Mouse (Mus musculus): ENCODE measurements around the gene Gpr4. TPM values are rescaled to one million over a fixed set of nuclear protein-coding genes. Genes with fewer than 3 reads are reported as not detected.
A peak's percentile ranks its signal among the peaks of the same experiment; 100 is the strongest.

Gpr4 gene
- polyA plus RNA-seq, 1 experiment from 2014 or later: 2.6 TPM

DNA sequence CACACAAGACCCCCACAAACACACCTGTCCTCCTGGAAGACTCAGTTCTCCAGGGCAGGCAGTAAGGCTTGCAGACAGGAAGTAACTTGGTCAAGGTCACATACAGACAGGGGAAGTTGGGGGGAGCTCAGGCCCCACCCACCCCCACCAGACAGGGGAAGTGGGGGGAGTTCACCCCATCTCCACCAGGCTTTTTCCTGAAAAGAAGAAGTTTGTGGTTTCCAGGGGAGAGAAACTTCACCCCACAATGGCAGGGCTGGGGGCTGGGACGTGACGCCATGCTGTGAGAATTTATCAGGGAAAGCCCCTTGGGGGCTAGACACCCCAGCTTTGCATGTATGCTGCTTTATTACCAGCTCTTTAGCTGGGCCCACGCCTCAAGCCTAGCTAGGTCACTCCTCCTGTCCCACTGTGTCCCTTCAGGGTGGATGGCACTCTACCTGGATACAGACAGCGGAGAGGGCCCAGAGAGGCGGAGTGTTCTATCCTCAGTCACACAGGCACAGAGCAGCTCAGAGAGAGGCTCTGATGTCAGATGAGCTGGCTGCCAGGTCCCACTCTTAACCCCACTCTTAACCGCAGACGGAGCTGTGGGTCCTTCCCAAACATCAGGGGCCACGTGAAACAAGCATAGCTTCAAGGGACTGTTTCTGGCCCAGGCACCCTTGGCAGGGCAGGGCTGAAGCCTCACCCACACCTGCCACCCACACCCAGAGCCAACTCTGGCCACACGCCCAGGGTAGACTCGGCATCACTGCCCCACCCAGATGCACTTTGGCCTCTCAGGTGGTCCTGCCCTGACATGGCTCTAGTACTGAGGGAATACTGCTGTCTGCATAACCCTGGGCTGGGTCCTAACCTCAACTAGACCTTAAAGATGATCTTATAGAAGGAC, 53.8 kb downstream of the Gpr4 start:
- no peak overlapping the region for H3K27ac ChIP-seq (ENCODE audit: low read depth, low read length)
- WGBS: 83% methylated on average over 10 of the region's 10 CpGs
- DNase-seq (ENCODE audit: low spot score) (no peak), ATAC-seq (ENCODE audit: low FRiP score) (no peak)
- no peaks in the 10 kb centered on the region for H3K27me3 ChIP-seq (ENCODE audit: control insufficient read depth, insufficient read depth, low read length)
- no peaks in the 10 kb centered on the region; the same call in 1 of the 2 replicates for H3K36me3 ChIP-seq (ENCODE audit: control insufficient read depth, insufficient read depth, low read length)
- H3K4me1 ChIP-seq (replicated peaks; ENCODE audit: control insufficient read depth, insufficient read depth, low read length): peaks cover 11% of the 10 kb centered on the region
- H3K4me2 ChIP-seq (replicated peaks; ENCODE audit: low read depth, low read length): no peak overlapping the region
- H3K9me3 ChIP-seq (ENCODE audit: control insufficient read depth, low read length): no peaks in the 10 kb centered on the region
- no peak overlapping the region for H3K9ac ChIP-seq (ENCODE audit: low read depth, low read length)
- no peak overlapping the region for H3K4me3 ChIP-seq (ENCODE audit: low read depth, low read length)

DNA sequence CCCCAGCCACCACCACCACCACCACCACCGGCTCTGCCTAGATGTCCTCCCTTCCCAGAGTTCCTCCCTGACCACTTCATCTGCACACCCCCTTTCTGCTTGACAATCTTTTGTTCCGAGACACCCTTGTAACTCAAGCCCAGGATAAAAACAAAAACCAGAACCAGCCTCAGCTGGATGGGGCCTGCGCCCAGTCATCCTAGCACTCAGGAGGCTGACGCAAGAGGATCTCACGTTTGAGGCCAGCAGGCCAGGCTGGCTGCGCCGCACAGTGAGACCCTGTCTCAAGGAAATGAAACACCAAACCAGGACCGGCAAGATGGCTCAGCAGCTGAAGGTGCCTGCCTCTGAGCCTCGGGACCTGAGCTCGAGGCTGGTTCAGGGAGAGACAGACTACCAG, 54.7 kb downstream of the Gpr4 start:
- Histone ChIP-seq H3K4me1 (replicated peaks; ENCODE audit: control insufficient read depth, insufficient read depth, low read length) (peaks cover 11% of the 10 kb centered on the region), H3K27ac (ENCODE audit: low read depth, low read length) (no peak overlapping the region), H3K4me3 (ENCODE audit: low read depth, low read length) (no peak overlapping the region), H3K9ac (ENCODE audit: low read depth, low read length) (no peak overlapping the region), H3K36me3 (ENCODE audit: control insufficient read depth, insufficient read depth, low read length) (no peaks in the 10 kb centered on the region; the same call in 1 of the 2 replicates), H3K9me3 (ENCODE audit: control insufficient read depth, low read length) (no peaks in the 10 kb centered on the region), H3K27me3 (ENCODE audit: control insufficient read depth, insufficient read depth, low read length) (no peaks in the 10 kb centered on the region), H3K4me2 (replicated peaks; ENCODE audit: low read depth, low read length) (no peak overlapping the region)
- ATAC-seq (ENCODE audit: low FRiP score): no peak
- no peak for DNase-seq (ENCODE audit: low spot score)
- 70% methylated on average over 10 of the region's 10 CpGs for WGBS

DNA sequence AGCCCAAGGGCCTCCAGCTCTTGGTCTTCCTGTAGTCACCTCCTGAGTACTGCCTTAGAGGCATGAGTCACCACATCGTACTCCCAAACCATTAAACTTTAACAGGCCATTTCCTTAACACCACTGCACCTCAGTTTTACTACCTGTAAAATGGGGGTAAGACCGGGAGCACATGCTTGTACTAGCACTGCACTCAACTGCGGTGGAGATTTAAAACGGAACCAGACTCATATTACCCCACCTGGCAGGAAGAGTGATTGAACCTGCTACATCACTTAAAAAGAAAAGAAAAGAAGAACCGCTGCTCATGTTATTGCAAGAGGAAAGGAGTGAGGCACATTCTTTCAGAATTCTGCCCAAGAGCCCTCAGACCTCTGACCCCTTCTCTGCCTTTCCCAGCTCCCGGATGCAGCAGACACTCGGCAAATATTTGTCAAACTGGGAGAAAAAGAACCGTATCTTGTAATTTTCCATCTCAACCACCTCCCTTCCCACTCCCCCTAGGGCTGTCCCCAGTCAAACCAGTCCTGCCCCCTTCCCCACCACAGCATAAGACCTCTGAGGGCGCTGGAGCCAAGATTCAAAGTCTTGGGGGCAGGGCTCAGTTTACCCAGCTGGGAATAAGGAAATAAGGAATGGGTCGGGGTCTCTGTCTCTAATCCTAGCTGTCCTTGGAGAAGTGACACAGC, 56.8 kb downstream of the Gpr4 start:
- H3K27ac ChIP-seq (ENCODE audit: low read depth, low read length): peak overlapping the region; percentile 24; the same call in 1 of the 2 replicates
- peak overlapping the region; percentile 97 for H3K4me2 ChIP-seq (replicated peaks; ENCODE audit: low read depth, low read length)
- peak overlapping the region; percentile 87; the same call in 1 of the 2 replicates for H3K9ac ChIP-seq (ENCODE audit: low read depth, low read length)
- no peaks in the 10 kb centered on the region for H3K36me3 ChIP-seq (ENCODE audit: control insufficient read depth, insufficient read depth, low read length)
- DNase-seq (ENCODE audit: low spot score): no peak
- peak overlapping the region; percentile 99 for H3K4me3 ChIP-seq (ENCODE audit: low read depth, low read length)
- no peak for ATAC-seq (ENCODE audit: low FRiP score)
- WGBS: 47% methylated on average over 10 of the region's 10 CpGs
- peaks cover 11% of the 10 kb centered on the region for H3K4me1 ChIP-seq (replicated peaks; ENCODE audit: control insufficient read depth, insufficient read depth, low read length)
- H3K27me3 ChIP-seq (ENCODE audit: control insufficient read depth, insufficient read depth, low read length): no peaks in the 10 kb centered on the region
- no peaks in the 10 kb centered on the region for H3K9me3 ChIP-seq (ENCODE audit: control insufficient read depth, low read length)

DNA sequence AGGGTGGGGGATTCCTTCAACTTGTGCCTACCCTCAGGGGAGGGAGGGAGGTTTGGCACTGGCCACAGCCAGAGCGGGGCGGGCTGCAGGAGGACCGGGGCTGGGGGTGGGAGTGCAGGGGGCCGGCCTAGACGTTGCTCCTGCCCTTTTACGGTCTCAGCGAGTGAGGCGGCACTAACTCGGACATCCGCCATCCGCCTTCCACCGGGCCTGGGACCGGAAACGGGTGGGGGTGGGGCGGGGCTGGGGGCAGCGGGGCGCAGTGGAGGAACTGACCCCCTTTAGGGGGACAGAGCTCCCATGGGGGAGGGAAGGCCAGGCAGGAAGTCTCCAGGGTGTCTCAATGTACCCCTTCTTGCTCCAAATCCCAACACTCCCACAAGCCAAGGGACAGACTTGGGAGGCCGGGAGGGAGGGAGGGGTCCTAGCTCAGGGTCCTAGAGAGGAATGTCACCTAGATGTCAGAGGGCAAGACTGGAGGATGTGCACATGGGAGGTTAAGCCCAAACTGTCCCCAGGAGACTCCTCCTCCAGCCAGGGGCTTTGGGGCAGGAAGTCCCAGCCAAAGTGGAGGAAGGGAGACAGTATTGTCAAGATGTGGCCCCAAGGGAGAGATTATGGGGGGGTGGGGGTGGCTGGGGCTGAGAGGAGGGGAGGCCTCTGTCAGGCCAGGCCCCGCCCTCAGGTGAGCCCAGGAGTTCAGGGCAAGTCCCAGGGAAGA, 57.5 kb downstream of the Gpr4 start:
- WGBS: 1% methylated on average over 19 of the region's 19 CpGs
- Histone ChIP-seq H3K4me3 (ENCODE audit: low read depth, low read length) (peak overlapping the region; percentile 99), H3K9me3 (ENCODE audit: control insufficient read depth, low read length) (no peaks in the 10 kb centered on the region), H3K36me3 (ENCODE audit: control insufficient read depth, insufficient read depth, low read length) (no peaks in the 10 kb centered on the region), H3K9ac (ENCODE audit: low read depth, low read length) (peak overlapping the region; percentile 87), H3K27me3 (ENCODE audit: control insufficient read depth, insufficient read depth, low read length) (no peaks in the 10 kb centered on the region), H3K4me2 (replicated peaks; ENCODE audit: low read depth, low read length) (peak overlapping the region; percentile 97), H3K4me1 (replicated peaks; ENCODE audit: control insufficient read depth, insufficient read depth, low read length) (peaks cover 11% of the 10 kb centered on the region), H3K27ac (ENCODE audit: low read depth, low read length) (peak overlapping the region; percentile 60; the same call in 1 of the 2 replicates)
- DNase-seq (ENCODE audit: low spot score): peak; percentile 47
- 0 out of 2 replicates have a peak, but pooled peaks have one; percentile 11 for ATAC-seq (ENCODE audit: low FRiP score)

DNA sequence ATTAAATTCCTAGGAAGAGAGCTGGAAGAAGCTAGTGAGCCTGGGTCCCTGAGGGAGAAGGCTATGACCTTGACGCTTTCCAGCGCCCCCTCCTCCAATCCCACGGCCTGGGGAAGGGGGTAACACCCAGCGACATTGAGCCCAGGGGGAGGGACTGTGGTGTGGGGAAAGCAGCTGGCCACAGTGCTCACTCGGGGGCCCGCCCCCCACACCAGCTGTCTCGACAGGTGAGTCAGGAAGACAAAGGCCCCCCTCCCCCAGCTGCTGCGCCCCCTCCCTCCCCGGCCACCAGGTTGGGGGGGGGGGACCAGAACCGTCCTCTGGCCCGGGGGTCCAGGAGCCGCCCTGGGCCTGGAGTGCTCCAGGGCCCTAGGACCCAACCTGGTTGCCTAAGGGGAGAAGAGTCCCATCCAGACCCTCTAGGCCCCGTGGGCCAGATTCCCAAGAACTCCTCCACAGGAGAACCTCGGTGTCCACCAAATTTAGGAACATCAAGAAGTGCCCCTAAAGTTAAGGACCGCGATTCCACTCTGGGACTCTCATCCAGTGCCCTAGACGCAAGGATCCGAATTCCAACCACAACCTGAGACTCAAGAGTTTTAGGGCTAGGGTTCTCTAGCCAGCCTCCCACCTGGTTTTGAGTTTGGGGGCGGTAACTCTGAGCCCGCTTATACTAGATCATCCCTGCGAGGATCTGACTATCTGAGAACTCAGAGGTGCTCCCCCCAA, 58.3 kb downstream of the Gpr4 start:
- peaks cover 11% of the 10 kb centered on the region for H3K4me1 ChIP-seq (replicated peaks; ENCODE audit: control insufficient read depth, insufficient read depth, low read length)
- 0% methylated on average over 16 of the region's 21 CpGs for WGBS
- peak overlapping the region; percentile 30; the same call in 1 of the 2 replicates for H3K27ac ChIP-seq (ENCODE audit: low read depth, low read length)
- ATAC-seq (ENCODE audit: low FRiP score): no peak
- peak overlapping the region; percentile 87 for H3K9ac ChIP-seq (ENCODE audit: low read depth, low read length)
- H3K36me3 ChIP-seq (ENCODE audit: control insufficient read depth, insufficient read depth, low read length): no peaks in the 10 kb centered on the region
- H3K27me3 ChIP-seq (ENCODE audit: control insufficient read depth, insufficient read depth, low read length): no peaks in the 10 kb centered on the region
- H3K4me3 ChIP-seq (ENCODE audit: low read depth, low read length): peak overlapping the region; percentile 99
- peak; percentile 44 for DNase-seq (ENCODE audit: low spot score)
- peak overlapping the region; percentile 97 for H3K4me2 ChIP-seq (replicated peaks; ENCODE audit: low read depth, low read length)
- no peaks in the 10 kb centered on the region for H3K9me3 ChIP-seq (ENCODE audit: control insufficient read depth, low read length)

DNA sequence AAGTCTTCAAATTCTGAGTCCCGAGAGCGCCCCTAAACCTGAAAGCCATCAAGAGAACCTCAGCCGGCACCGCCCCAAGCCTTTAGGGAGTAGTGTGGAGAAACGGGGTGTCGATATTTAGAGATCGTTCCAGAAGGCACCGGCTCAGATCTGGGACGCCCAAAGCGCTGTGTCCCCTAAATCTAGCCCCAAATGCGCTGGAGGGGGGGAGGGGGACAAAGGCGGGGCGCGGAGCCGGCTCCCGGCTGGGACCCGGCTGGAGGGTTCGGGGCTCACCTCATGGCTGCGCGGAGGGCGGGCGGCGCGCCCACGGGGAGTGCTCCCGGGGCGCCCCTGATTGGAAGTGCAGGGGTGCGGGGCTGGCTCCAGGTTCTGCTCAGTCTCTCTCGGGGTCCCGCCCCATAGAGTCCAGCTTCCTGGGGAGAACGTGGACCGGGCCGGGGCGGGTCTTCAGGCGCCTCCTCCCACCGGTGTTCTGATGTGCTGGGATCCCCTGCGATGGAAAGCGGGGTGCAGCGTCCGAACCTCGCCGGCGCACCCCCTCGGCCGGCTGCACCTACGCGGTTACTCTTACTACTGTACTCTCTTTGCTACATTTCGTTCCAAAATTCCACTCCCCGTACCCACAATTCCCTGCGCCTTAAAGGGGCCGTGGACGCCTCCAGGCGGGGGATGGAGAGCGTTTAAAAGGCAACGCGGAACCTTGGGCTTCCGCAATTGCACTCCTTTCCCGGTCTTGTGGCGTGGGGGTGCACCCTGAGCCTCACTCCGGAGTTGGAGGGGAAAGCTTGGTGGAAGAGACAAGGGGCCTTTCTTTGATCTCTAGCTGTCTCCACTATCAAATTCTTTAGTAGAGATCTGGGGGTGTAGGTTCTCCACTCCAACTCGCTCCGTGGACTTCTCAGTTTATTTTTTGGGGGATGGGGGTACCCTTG, 59.2 kb downstream of the Gpr4 start, which contains the start of gene Vasp:
TSS of gene Vasp (minus strand) at position 580 of the 935 bp plus-strand sequence.
- H3K9me3 ChIP-seq (ENCODE audit: control insufficient read depth, low read length): no peaks in the 10 kb centered on the region
- under 1% methylated on average over 62 of the region's 62 CpGs for WGBS
- H3K36me3 ChIP-seq (ENCODE audit: control insufficient read depth, insufficient read depth, low read length): no peaks in the 10 kb centered on the region
- H3K27ac ChIP-seq (ENCODE audit: low read depth, low read length): peak within 1 kb of the TSS; percentile 55
- peak within 1 kb of the TSS; percentile 87 for H3K9ac ChIP-seq (ENCODE audit: low read depth, low read length)
- peak within 1 kb of the TSS; percentile 99 for H3K4me3 ChIP-seq (ENCODE audit: low read depth, low read length)
- no peaks in the 10 kb centered on the region for H3K27me3 ChIP-seq (ENCODE audit: control insufficient read depth, insufficient read depth, low read length)
- H3K4me2 ChIP-seq (replicated peaks; ENCODE audit: low read depth, low read length): peak within 1 kb of the TSS; percentile 97
- DNase-seq (ENCODE audit: low spot score): peak; percentile 93
- peak; percentile 72 for ATAC-seq (ENCODE audit: low FRiP score)
- peaks cover 11% of the 10 kb centered on the region for H3K4me1 ChIP-seq (replicated peaks; ENCODE audit: control insufficient read depth, insufficient read depth, low read length)

DNA sequence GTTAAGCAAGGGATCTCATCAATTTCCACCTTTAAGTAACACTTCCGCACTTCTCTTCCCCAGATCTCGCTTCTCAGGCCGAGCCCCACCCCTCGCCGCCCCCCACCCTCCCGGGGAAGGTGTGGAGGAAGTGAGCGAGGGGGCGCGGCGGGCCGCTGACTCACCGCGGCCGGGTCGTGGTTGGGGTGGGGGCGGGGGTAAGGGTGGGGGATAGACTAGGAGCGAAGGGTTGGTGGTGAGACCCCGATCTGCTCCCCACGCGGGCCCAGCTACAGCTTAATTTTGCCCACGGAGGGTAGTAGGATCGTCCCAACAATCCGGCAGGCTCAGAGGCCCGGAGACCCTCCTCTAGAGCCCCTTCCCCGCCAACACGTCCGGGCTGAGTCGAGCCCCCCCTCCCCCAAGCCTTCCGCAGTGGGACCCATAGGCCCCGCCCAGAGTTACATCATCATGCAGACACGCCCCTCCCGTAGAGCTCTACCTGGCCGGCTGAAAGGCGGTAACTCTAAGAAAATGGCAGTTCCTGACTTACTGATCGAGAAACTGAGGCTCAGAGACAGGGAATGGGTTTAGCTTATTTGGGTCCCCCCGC, 59.9 kb downstream of the Gpr4 start:
- Histone ChIP-seq H3K4me1 (replicated peaks; ENCODE audit: control insufficient read depth, insufficient read depth, low read length) (peaks cover 11% of the 10 kb centered on the region), H3K36me3 (ENCODE audit: control insufficient read depth, insufficient read depth, low read length) (no peaks in the 10 kb centered on the region), H3K27me3 (ENCODE audit: control insufficient read depth, insufficient read depth, low read length) (no peaks in the 10 kb centered on the region), H3K9me3 (ENCODE audit: control insufficient read depth, low read length) (no peaks in the 10 kb centered on the region), H3K4me3 (ENCODE audit: low read depth, low read length) (peak overlapping the region; percentile 99), H3K27ac (ENCODE audit: low read depth, low read length) (peak overlapping the region; percentile 55), H3K4me2 (replicated peaks; ENCODE audit: low read depth, low read length) (peak overlapping the region; percentile 97), H3K9ac (ENCODE audit: low read depth, low read length) (peak overlapping the region; percentile 87)
- peak; percentile 79 for DNase-seq (ENCODE audit: low spot score)
- ATAC-seq (ENCODE audit: low FRiP score): peak; percentile 75
- 1% methylated on average over 33 of the region's 36 CpGs for WGBS
